Mouse (Mus musculus): ENCODE measurements around the gene March4.

GRCm38 (mm10) chr1:72401331-72402069 lies 135.2 kb downstream of the March4 start:
- TF ChIP-seq MAFK (IDR thresholded peaks at IDR 0.05; ENCODE audit: insufficient read depth, low read depth, low read length) (no peak), CHD2 (IDR thresholded peaks at IDR 0.05; ENCODE audit: low read depth, low read length) (no peak)
